Mouse (Mus musculus) ovary, postnatal 14 days (tissue): Measurements from ENCODE around the gene Idh2.
"Not testable (repeated sequence)": the region's sequence is repeated elsewhere in the genome, so short reads cannot be mapped to it uniquely, and the experiment has no call there.

Experiments used
- DNase-seq: peaks from one replicate; pipeline ENCODE4 v3.0.0; 2022; ENCODE audit warnings: low spot score

Idh2 gene

DNA sequence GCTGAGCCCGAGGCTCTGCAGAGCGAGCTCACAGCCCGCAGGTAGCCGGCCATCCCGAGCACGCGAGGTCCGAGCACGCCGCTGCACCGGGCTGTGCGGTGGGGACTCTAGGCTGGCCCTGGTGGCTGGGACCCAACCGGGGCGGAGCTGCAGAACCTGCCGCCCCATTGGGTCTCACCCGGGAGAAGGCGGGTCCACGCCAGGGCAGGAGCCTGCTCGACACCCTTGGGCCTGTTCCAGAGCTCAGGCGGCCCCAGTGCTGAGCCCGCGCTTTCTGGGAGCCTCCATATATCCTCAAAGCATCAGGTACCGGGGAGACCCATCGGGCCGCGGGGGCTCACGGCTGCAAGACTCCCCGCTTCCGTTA lies at the start of gene Idh2:
Idh2 (minus strand) TSS at position 169 of the 367 bp plus-strand sequence.
- peak; percentile 84 for DNase-seq

GRCm38 (mm10) chr7:80160945-80161306 lies 45.7 kb upstream of the Idh2 start:
- peak; percentile 55 for DNase-seq

DNA sequence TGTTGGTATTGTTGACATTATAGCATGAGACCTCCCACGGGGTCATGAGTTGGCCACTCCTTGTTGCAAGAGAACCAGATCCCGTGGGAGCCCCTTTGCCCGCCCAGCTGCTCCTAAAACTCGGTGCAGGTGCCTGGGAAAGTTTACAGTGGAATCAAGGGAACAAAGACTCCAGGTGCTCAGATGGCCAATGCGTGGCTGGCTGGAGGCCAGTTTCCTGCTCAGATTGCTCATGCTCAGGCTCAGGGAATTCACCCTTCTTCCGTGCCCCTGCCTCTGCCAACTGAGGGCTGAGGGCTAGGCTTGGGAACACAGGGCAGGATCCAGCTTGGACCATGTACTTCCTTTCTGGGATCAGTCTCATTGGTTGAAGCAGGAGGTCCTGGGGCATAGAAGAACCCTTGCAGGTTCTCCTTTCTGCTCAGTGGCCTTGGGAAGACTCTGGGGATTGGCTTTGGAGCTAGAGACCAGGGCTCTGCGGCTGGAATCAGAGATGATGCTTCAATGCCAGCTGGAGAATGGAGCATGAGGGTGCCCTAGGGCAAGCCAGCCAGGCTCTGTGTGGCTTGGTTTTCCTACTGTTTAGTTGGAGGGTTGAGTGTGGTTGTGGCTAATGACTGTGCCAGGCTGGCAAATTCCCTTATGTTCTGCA lies 45.2 kb upstream of the Idh2 start:
- peak; percentile 31 for DNase-seq

DNA sequence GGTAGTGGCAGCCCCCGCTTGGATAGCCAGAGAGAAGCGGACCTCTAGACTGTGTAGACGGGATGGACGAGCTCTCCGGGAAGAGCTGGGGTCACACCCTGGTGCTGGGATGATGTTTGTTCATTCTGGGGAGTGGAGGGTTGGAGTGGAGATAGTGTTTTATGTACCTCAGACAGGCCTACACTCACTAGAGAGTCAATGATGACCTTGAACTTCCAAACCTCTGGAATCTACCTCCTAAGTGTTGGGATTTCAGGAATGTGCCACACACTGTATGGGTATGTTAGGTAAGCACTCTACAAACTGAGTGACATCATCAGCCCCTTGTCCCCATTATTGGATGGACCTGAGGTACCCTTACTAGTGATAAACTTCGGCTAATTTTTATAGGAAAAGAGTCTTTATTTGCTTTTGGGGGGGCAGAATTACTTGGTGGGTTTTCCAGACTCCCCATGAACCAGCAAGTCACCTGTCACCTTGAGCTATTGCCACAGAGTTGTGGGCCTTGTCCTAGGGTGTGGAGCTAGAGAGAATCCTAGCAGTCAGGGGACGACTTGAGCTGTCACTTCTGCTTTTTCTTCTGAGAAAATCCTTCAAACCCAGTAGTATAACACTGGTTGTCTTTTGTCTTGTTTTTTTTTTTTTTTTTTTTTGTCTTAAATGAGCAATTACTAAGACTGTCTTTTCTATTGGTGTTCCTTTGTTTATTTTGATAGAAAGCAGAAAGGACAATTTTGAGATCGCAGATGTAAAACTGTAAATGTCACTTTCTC lies 43.5 kb upstream of the Idh2 start:
- no peak for DNase-seq

DNA sequence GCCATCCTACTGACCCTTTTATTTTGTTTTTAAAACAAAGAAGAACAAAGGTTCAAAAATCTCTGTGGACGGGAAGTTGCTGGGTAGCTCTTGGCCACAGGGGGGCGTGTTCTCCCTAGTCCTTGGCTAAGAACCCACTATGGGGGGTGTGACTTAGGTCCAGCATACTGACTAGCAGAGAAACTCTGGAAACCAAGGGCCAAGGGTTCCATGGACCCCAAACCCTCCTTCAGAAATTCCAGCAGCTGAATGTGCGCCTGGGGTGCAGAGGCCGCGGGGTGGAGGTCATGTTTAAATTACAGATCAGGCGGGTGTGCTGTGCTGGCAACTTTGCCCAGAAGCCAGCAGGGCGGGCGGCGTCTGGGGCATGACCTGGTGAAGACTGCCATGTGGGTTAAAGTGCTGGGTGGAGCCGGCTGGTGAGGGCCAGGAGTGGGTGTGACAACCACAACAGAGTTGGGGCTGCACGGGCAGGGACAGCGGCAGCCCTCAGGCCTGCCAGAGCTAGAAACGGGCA lies 41.6 kb upstream of the Idh2 start:
- DNase-seq = peak; percentile 48

DNA sequence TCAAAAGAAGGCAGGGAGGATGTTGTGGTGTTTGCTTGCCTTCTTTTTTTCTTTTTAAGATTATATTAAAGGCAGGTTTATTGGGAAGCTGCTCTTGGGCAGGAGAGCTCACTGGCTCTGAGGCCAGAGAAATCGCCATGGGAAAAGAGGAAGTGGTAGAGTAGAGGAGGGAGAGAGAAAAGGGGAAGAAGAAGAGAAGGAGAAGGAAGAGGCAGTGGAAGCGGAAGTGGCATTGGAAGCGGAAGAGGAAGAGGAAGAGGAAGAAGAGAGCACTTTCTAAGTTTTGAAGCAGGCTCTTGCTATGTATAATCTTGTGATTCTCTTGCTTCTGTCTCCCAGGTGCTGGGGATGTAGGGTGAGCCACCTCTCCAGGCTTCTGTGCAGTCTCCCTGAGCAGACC lies 39.5 kb upstream of the Idh2 start:
- DNase-seq = no peak

GRCm38 (mm10) chr7:80152756-80153155 lies 37.6 kb upstream of the Idh2 start:
- DNase-seq = no peak

DNA sequence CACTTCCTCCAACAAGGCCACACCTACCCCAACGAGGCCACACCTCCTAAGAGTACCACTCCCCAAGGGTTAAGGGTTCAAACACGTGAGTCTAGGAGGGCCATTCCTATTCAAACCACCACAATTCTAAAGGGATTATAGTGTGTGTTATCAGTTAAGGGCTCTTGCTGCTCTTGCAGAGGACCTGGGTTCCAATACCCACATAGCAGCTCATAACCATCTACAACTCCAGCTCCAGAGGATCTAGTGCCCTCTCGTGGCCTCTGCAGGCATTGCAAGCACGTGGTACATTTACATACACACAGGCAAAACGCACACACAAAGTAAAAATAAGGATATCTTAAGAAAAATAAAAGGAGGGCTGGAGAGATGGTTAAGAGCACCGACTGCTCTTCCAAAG lies 37.0 kb upstream of the Idh2 start:
- no peak for DNase-seq

DNA sequence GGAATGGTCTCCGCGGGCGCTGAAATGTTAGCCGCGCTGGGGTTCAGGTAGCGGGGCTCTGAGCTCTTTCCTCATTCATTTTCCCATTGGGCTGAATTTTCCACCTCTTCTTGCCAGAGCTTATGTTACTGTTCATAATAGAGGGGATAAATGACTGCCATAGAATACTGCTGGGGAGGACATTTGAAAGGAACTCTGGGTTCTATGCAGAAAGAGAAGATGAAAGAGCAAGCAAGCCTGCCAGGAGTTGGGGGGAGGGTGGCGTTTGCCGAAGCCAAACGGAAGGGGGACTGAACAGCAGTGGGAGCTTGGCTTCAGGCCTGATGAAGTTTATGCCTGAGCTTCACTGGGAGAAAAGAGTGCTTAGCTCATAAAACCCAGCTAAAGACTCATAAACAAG lies 34.2 kb upstream of the Idh2 start:
- DNase-seq = no peak

GRCm38 (mm10) chr7:80146077-80146476 lies 30.9 kb upstream of the Idh2 start:
- DNase-seq = no peak

DNA sequence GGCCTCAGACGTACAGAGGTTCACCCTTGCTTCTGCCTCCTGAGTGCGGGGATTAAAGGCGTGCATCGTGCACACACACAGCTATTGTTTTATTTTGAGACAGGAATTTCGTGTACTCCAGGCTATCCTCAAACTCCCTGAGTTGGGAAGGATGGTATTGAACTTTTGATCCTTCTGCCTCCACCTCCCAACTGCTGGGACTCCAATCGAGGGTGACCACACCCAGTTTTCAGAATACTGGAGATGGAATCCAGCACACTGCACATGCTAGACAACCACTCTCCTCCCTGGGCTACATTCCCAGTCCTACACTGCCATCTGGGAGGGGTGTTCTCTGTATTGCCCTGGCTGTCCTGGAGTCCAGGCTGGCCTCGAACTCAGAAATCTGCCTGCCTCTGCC lies 29.5 kb upstream of the Idh2 start:
- no peak for DNase-seq

GRCm38 (mm10) chr7:80143331-80144273 lies 28.4 kb upstream of the Idh2 start:
- DNase-seq = no peak

GRCm38 (mm10) chr7:80140815-80141214 lies 25.6 kb upstream of the Idh2 start:
- DNase-seq = peak; percentile 63

DNA sequence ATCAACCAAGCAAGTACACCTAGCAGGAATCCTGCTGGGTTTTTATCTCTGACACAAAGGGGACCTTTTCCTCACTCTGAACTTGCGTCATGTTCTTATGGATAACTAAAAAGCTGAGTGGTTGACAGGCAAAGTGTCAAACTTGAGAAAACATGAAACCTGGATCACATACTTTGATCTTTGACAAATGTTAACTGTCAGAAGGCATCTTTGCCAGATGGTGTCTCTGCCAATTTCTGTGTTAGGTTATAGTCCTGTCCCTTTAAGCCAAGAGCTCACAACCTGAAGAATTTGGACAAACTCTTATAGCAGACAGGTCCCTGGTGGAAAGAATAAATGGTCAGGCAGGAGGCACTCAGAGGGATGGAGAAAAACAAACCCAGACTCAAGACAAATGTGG lies 23.2 kb upstream of the Idh2 start:
- DNase-seq = no peak

DNA sequence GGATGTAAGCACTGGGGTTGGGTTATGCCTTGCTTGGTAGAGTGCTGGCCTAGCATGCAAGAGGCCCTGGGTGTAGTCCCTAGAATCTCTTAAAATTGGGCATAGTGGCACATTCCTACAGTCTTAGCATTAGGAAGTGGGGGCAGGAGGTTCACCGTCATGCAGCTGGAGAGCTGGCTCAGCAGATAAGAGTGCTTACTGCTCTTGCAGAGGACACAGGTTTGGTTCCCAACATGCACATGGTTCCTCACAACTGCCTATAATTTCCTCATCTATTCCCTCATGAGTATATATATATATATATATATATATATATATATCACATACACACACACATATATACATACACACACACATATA lies 20.0 kb upstream of the Idh2 start:
- DNase-seq = no peak

DNA sequence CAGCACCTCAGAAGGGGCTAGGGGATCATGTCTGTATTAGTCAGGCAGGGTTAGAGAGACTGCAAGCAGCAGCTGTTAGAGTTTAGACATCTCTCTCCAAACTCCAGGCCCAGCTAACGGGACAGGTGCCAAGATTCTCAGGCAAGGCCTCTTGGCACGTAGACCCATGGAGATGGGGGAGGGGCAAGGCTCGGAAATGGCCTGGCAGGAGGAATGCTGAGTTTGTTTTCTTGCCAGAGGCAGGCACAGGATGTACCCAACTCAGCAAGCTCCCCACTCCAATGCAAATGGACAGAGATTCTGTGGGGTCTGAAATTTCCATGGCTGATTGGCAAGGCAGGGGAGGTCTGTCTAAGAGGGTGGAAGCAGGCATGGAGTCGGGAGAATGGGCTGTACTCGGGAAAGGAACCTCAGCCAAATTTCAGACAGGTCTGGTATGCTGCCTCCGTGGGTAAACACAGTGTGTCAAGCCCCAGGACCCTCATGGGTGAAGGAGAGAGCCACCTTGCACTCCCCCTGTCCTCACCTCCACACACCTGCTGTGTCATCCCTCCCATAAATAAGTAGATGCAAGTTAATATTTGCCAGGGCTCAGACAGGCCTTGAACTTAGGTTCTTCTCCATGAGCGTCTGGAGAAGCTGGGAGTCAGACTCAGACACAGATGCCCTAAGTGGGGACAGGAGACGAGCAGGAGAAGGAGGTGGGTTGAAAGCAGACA lies 19.4 kb upstream of the Idh2 start:
- peak; percentile 80 for DNase-seq

GRCm38 (mm10) chr7:80132541-80132940 lies 17.3 kb upstream of the Idh2 start:
- DNase-seq = peak; percentile 36

DNA sequence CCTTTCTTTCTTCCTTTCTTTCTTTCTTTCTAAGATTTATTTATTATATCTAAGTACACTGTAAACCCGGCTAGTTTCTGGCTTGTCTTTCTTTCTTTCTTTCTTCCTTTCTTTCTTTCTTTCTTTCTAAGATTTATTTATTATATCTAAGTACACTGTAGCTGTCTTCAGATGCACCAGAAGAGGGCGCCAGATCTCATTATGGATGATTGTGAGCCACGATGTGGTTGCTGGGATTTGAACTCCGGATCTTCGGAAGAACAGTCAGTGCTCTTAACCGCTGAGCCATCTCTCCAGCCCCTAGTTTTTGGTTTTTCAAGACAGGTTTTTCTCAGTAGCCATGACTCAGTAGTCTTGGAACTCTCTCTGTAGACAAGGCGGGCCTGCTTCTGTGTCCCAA lies 16.1 kb upstream of the Idh2 start:
- DNase-seq = not testable (repeated sequence)

GRCm38 (mm10) chr7:80130344-80131055 lies 15.3 kb upstream of the Idh2 start:
- no peak for DNase-seq

DNA sequence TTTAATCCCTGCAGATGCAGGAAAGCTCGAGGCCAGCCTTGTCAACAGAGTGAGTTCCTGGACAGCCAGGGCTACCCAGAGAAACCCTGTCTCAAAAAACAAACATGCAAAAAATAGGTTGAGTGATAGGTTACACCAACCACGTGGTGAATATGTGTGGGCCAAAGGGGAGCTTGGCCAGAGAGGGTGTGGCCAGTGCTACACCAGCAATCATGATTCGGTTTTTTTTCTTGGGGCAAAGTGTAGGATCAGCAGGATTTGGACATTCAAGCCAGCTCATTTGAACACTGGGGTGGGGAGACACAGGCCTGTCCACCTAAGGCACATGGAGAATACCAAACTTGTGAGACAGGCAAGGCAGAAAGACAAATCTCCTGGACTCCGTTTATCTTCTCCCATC lies 14.1 kb upstream of the Idh2 start:
- no peak for DNase-seq

GRCm38 (mm10) chr7:80123672-80124071 lies 8.5 kb upstream of the Idh2 start:
- DNase-seq = no peak
